Mouse (Mus musculus) ES-Bruce4 (cell line): ENCODE data around the gene Tbxa2r.

Experiments
- CTCF ChIP-seq: IDR thresholded peaks from one replicate; pipeline ENCODE4 v1.8.1; 2011; ENCODE audit warnings: low read depth, low read length
- EP300 ChIP-seq: IDR thresholded peaks from 2 replicates; pipeline ENCODE4 v1.6.1; 2011; ENCODE audit warnings: low read depth, low read length; ENCODE audit not compliant: insufficient read depth

DNA sequence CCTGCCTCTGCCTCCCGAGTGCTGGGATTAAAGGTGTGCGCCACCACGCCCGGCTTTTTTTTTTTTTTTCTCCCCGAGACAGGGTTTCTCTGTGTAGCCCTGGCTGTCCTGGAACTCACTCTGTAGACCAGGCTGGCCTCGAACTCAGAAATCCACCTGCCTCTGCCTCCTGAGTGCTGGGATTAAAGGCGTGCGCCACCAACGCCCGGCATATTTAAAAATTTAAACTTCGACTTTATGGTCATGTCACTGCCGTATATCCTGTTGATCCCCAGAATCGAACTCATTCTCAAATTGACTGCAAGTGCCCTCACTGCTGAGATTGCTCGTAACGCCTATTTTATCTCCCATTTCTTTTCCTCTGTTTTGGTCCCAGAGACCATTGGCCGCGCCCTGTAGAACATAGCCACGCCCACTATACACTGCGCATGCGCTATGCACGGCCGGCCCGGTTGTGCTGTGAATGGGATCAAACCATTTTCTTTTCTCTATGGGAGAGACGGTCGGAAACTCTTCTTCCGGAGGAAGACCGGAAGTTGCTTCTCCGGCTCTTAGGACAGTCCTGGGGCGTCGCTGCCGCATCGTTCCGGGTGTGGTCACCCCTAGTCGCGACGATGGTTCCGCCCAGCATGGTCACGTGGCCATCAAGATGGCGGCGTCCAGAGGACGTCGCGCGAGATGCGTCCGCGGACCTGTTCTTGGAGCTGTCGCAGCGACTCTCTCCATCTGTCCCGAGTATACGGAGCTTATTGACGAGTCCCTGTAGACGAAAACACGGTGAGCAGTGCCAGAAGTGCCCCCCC is 55.5 kb downstream of the Tbxa2r start, which contains the start of the genes Dohh and Gm48551:
- TF ChIP-seq EP300, result peak; percentile 61; the same call in 1 of the 2 replicates
- no peak for TF ChIP-seq CTCF
